Mouse (Mus musculus) limb, embryonic 10.5 days (tissue): ENCODE data around the gene Uxt. TPM values are rescaled to one million over a fixed set of nuclear protein-coding genes. Genes with fewer than 3 reads are reported as not detected.

Experiments used
- DNase-seq: peaks from one replicate; pipeline ENCODE4 v3.0.0-alpha.2; 2017; ENCODE audit warnings: low spot score
- H3K27ac ChIP-seq: fragments of 300-500 bp; sonication (generic); 2 replicates; pipeline ENCODE4 v1.5.1; 2016; ENCODE audit warnings: mild to moderate bottlenecking
- H3K27me3 ChIP-seq: fragments of 300-500 bp; sonication (generic); 2 replicates; pipeline ENCODE4 v1.6.1; 2016; ENCODE audit warnings: low read depth, mild to moderate bottlenecking; ENCODE audit not compliant: poor library complexity, severe bottlenecking
- H3K36me3 ChIP-seq: fragments of 300-500 bp; sonication (generic); 2 replicates; pipeline ENCODE4 v1.6.1; 2016; ENCODE audit warnings: mild to moderate bottlenecking, moderate library complexity
- H3K4me1 ChIP-seq: fragments of 300-500 bp; sonication (generic); 2 replicates; pipeline ENCODE4 v1.6.1; 2016
- H3K4me3 ChIP-seq: fragments of 300-500 bp; sonication (generic); 2 replicates; pipeline ENCODE4 v1.5.1; 2016; ENCODE audit warnings: mild to moderate bottlenecking, moderate library complexity
- H3K9me3 ChIP-seq: fragments of 300-500 bp; sonication (generic); replicated peaks from 2 replicates; pipeline ENCODE4 v1.6.1; 2016; ENCODE audit warnings: mild to moderate bottlenecking
- WGBS: fragments of 180-500 bp; shearing (Covaris S2); methylation state at CpG from one replicate; pipeline ENCODE4 v1.1.7; 2016; 5-methylcytosine and 5-hydroxymethylcytosine counted together
- polyA plus RNA-seq: library from polyadenylated mRNA; unstranded; fragments of >200 nt; fragmentation: Nextera tagmentation; extraction: Ambion mirVana; gene quantifications from 2 replicates; pipeline ENCODE4 v1.2.1, GENCODE M21; 2016

Gene Uxt
- 65.6 and 68.2 TPM in 2 replicates for polyA plus RNA-seq

- H3K27me3 ChIP-seq, result no peaks in the 10 kb centered on the region
- WGBS, result 11% methylated on average over 57 of the region's 57 CpGs
- 0 out of 2 replicates have a peak, but pooled peaks cover 7% of the 10 kb centered on the region for H3K36me3 ChIP-seq
- peak within 1 kb of the TSS; percentile 58 for H3K4me3 ChIP-seq
- peak within 1 kb of the TSS; percentile 74; the same call in 1 of the 2 replicates for H3K27ac ChIP-seq
- H3K4me1 ChIP-seq, result no peaks in the 10 kb centered on the region
- peak; percentile 89 for DNase-seq
- H3K9me3 ChIP-seq, result no peaks in the 10 kb centered on the region
Measured at GRCm38 (mm10) chrX:20961477-20962378, at the start of gene Uxt. Uxt (minus strand) TSS chrX:20962017.

DNA sequence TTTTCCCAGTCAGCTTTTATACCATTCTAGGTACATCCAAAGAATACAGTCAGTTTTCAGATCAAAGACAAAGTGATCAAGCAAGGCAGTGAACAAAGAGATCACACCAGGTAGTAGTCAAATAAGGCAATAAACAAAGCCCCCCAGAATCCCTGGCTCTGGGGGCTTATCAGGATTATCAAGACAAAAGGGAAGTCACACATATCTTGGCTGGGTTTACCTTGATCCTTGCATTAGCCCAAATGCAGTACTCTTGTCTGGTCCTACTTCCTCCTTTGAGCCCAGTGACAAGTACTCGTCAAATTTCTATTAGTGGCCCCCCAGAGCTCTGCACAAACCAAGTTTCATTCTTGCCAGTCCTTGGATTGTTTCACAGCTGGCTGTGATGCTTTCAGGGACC lies 19.1 kb upstream of the Uxt start:
- Histone ChIP-seq H3K36me3 (peaks cover 10% of the 10 kb centered on the region), H3K4me1 (no peaks in the 10 kb centered on the region), H3K27me3 (no peaks in the 10 kb centered on the region), H3K4me3 (no peak overlapping the region), H3K27ac (no peak overlapping the region), H3K9me3 (no peaks in the 10 kb centered on the region)
- DNase-seq, result no peak
- WGBS, result 67% methylated on average over 1 of the region's 1 CpGs

- H3K36me3 ChIP-seq, result no peaks in the 10 kb centered on the region
- H3K4me1 ChIP-seq, result no peaks in the 10 kb centered on the region
- H3K27me3 ChIP-seq, result no peaks in the 10 kb centered on the region
- 6% methylated on average over 26 of the region's 30 CpGs for WGBS
- H3K9me3 ChIP-seq, result no peaks in the 10 kb centered on the region
- H3K4me3 ChIP-seq, result peak within 1 kb of the TSS; percentile 64
- H3K27ac ChIP-seq, result peak within 1 kb of the TSS; percentile 83
- DNase-seq, result peak; percentile 79
Measured at GRCm38 (mm10) chrX:20950191-20950880, 11.5 kb downstream of the Uxt start, which contains the start of gene Elk1. Elk1 (minus strand) TSS chrX:20950608.

- H3K9me3 ChIP-seq, result no peaks in the 10 kb centered on the region
- no peaks in the 10 kb centered on the region for H3K4me1 ChIP-seq
- no peaks in the 10 kb centered on the region for H3K27me3 ChIP-seq
- no peak overlapping the region for H3K27ac ChIP-seq
- H3K36me3 ChIP-seq, result peaks cover 3% of the 10 kb centered on the region
- 17% methylated on average over 4 of the region's 4 CpGs for WGBS
- DNase-seq, result peak; percentile 39
- no peak overlapping the region for H3K4me3 ChIP-seq
Measured at GRCm38 (mm10) chrX:20946055-20946454, 15.8 kb downstream of the Uxt start.

- no peaks in the 10 kb centered on the region for H3K27me3 ChIP-seq
- no peak overlapping the region for H3K27ac ChIP-seq
- DNase-seq, result no peak
- no peaks in the 10 kb centered on the region for H3K9me3 ChIP-seq
- no peak overlapping the region for H3K4me3 ChIP-seq
- 86% methylated on average over 1 of the region's 1 CpGs for WGBS
- peaks cover 58% of the 10 kb centered on the region for H3K36me3 ChIP-seq
- H3K4me1 ChIP-seq, result no peaks in the 10 kb centered on the region
Measured at GRCm38 (mm10) chrX:20931963-20932362, 29.9 kb downstream of the Uxt start.

DNA sequence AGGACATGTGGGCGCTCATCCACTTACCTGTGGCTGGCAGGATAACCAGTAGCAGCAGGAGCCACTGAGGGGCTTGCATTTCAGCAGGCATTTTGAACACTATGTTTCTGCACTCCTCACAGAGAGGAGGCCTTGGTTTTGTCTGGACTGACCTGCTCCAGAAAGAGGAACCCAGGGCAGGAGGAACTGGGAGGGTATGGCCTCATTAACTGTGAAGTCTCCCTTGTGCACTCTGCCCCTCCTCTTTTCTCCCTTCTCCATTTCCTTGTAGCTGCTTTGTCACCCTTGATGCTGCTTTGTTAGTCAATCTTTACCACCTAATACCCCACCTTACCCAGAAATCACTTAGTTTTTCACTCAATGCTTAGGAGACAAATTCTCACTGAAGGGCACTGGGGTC lies 30.5 kb downstream of the Uxt start, which contains the start of gene Cfp:
Cfp (minus strand) TSS at position 192 of the 400 bp plus-strand sequence.
- no peak for DNase-seq
- peaks cover 54% of the 10 kb centered on the region for H3K36me3 ChIP-seq

GRCm38 (mm10) chrX:20929859-20930258 lies 32.0 kb downstream of the Uxt start:
- 94% methylated on average over 1 of the region's 1 CpGs for WGBS
- no peak for DNase-seq
- Histone ChIP-seq H3K36me3 (peaks cover 39% of the 10 kb centered on the region), H3K27me3 (no peaks in the 10 kb centered on the region), H3K4me3 (no peak overlapping the region), H3K4me1 (no peaks in the 10 kb centered on the region), H3K27ac (no peak overlapping the region), H3K9me3 (no peaks in the 10 kb centered on the region)

More for the DNA sequence above, 30.5 kb downstream of the Uxt start, which contains the start of gene Cfp:
- H3K27me3 ChIP-seq, result no peaks in the 10 kb centered on the region
- H3K27ac ChIP-seq, result no peak within 1 kb of the TSS
- no peaks in the 10 kb centered on the region for H3K4me1 ChIP-seq
- no peaks in the 10 kb centered on the region for H3K9me3 ChIP-seq
- WGBS, result 75% methylated on average over 1 of the region's 1 CpGs
- H3K4me3 ChIP-seq, result no peak within 1 kb of the TSS

DNA sequence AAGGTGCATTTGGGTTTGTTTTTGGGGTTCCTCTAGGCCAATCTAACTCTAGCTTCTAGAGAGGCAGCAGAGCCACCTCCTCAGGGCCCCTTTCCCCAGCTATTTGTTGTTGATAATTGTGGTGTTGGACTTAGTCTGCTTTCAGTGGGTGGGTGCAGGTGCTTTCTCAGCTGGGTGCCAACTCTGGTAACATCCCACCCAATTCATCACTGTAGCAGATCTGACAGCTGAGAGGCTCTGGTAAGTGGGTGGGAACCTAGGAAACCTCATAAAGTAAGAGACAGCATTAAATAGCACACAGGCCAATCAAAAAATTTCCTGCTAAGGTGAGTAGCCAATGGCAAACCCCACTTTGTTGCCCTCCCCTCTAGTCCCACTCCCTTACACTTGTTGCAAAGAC lies 36.8 kb downstream of the Uxt start:
- peaks cover 6% of the 10 kb centered on the region for H3K27me3 ChIP-seq
- no peak overlapping the region for H3K27ac ChIP-seq
- peaks cover 5% of the 10 kb centered on the region for H3K4me1 ChIP-seq
- H3K9me3 ChIP-seq, result no peaks in the 10 kb centered on the region
- H3K4me3 ChIP-seq, result no peak overlapping the region
- no peak for DNase-seq
- peaks cover 23% of the 10 kb centered on the region for H3K36me3 ChIP-seq

DNA sequence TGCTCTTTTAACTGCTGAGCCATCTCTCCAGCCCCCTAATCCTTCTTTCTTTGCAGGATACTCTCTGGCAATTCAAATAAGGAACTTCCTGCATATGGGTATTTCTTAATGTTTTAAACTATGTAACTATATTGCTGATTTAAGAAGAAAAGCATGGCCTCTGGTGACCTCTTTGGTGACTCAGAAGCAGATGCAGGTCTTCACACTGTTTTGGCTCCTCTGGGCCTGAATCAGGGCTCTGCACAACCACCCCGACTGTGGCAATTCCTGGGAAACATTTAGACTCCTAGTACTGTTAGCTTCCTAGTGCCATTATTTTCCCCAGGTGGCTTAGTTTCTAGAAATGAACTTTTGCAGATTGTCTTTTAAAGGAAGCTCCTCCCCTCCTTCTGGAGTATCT lies 38.3 kb downstream of the Uxt start:
- H3K36me3 ChIP-seq, result peaks cover 17% of the 10 kb centered on the region
- no peaks in the 10 kb centered on the region for H3K9me3 ChIP-seq
- peaks cover 19% of the 10 kb centered on the region for H3K27me3 ChIP-seq
- H3K27ac ChIP-seq, result no peak overlapping the region
- H3K4me1 ChIP-seq, result peaks cover 5% of the 10 kb centered on the region
- DNase-seq, result no peak
- no peak overlapping the region for H3K4me3 ChIP-seq
- 61% methylated on average over 1 of the region's 1 CpGs for WGBS

DNA sequence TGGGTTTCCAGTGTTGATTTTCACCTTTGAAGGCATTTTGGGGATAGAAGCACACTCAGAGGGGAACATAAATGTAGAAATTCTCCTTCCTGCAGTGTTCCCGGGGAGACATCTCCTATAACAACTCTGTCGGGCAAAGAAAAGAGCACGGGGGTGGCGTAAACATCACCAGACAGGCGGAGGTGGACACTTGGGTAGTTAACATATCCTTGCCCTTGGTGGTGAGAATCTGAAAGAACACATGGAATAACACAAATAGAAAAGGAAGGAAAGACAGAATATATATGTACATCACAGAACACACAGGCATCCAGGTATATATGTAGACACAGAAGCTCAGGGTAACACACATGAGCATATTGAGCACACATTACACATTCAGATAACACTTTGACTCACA lies 40.5 kb downstream of the Uxt start:
- WGBS, result 43% methylated on average over 5 of the region's 5 CpGs
- DNase-seq, result no peak
- peak overlapping the region; percentile 46 for H3K4me3 ChIP-seq
- no peaks in the 10 kb centered on the region for H3K36me3 ChIP-seq
- peaks cover 5% of the 10 kb centered on the region for H3K4me1 ChIP-seq
- no peak overlapping the region for H3K27ac ChIP-seq
- H3K27me3 ChIP-seq, result peaks cover 19% of the 10 kb centered on the region
- no peaks in the 10 kb centered on the region for H3K9me3 ChIP-seq

- peaks cover 5% of the 10 kb centered on the region for H3K4me1 ChIP-seq
- DNase-seq, result peak; percentile 80
- peak within 1 kb of the TSS; percentile 46 for H3K4me3 ChIP-seq
- 11% methylated on average over 35 of the region's 44 CpGs for WGBS
- peaks cover 19% of the 10 kb centered on the region for H3K27me3 ChIP-seq
- H3K9me3 ChIP-seq, result no peaks in the 10 kb centered on the region
- no peak within 1 kb of the TSS for H3K27ac ChIP-seq
- H3K36me3 ChIP-seq, result no peaks in the 10 kb centered on the region
Measured at GRCm38 (mm10) chrX:20920844-20921364, 40.9 kb downstream of the Uxt start, which contains the start of gene Syn1. Syn1 (minus strand) TSS chrX:20921004.

GRCm38 (mm10) chrX:20920249-20920843 lies 41.5 kb downstream of the Uxt start:
- no peaks in the 10 kb centered on the region for H3K9me3 ChIP-seq
- H3K36me3 ChIP-seq, result no peaks in the 10 kb centered on the region
- H3K4me3 ChIP-seq, result peak overlapping the region; percentile 46
- DNase-seq, result no peak
- WGBS, result 13% methylated on average over 39 of the region's 49 CpGs
- H3K4me1 ChIP-seq, result peaks cover 5% of the 10 kb centered on the region
- H3K27ac ChIP-seq, result no peak overlapping the region
- peaks cover 19% of the 10 kb centered on the region for H3K27me3 ChIP-seq
